In genomic region chr19:10946506-10946905, GRCm38 (mm10) we compare ENCODE assay signal across 1 mouse cellular context.
TF ChIP-seq lines count a peak whose summit lies in the region.

No protein-coding gene starts in this region.

TF ChIP-seq in MEL, 35 proteins besides CTCF, POLR2A, EP300 and RAD21:
- no peak for TF ChIP-seq MAX (IDR thresholded peaks at IDR 0.05; ENCODE audit: low read length)
- no peak for TF ChIP-seq ZNF384 (IDR thresholded peaks at IDR 0.05; ENCODE audit: low read depth, low read length)
- no peak for TF ChIP-seq NELFE (IDR thresholded peaks at IDR 0.05; ENCODE audit: low read depth, low read length)
- TF ChIP-seq GABPA (IDR thresholded peaks at IDR 0.05; ENCODE audit: low read depth, low read length): no peak
- no peak for TF ChIP-seq CHD1 (IDR thresholded peaks at IDR 0.05; ENCODE audit: low read depth, low read length)
- TF ChIP-seq TAL1 (IDR thresholded peaks at IDR 0.05; ENCODE audit: low read length): no peak
- no peak for TF ChIP-seq MEF2A (IDR thresholded peaks at IDR 0.05; ENCODE audit: extremely low read depth, insufficient replicate concordance, low read depth, low read length, poor library complexity, severe bottlenecking)
- no peak for TF ChIP-seq GATA1 (IDR thresholded peaks at IDR 0.05; ENCODE audit: low read depth, low read length)
- no peak for TF ChIP-seq MYB (IDR thresholded peaks at IDR 0.05; ENCODE audit: low read depth, low read length)
TF ChIP-seq in MEL: peak in this region for 0.
